ENCODE assay signal across 18 mouse cellular contexts in genomic region chr4:33075776-33076524, GRCm38 (mm10). TPM values are rescaled to one million over a fixed set of nuclear protein-coding genes. Genes with fewer than 3 reads are reported as not detected.
"Had no signal": no experiment of that assay in that cellular context is flagged by ENCODE, and none has a peak within 500 bp of the region (broad histone marks: within the 10 kb centered on the region; RNA-seq: fewer than 3 reads in every experiment).

No protein-coding gene starts in this region.

- H3K9me3 ChIP-seq: kidney, embryonic 15.5 days; limb, embryonic 15.5 days; liver, embryonic 12.5 days; midbrain, embryonic 10.5 days; neural tube, embryonic 15.5 days had no signal

- H3K27me3 ChIP-seq: kidney, embryonic 15.5 days; limb, embryonic 15.5 days; liver, embryonic 12.5 days; neural tube, embryonic 15.5 days had no signal

- H3K36me3 ChIP-seq: kidney, embryonic 15.5 days; limb, embryonic 15.5 days; liver, embryonic 12.5 days; midbrain, embryonic 10.5 days; neural tube, embryonic 15.5 days had no signal

- H3K4me2 ChIP-seq: kidney, embryonic 15.5 days; limb, embryonic 15.5 days; liver, embryonic 12.5 days; lung, embryonic 14.5 days; neural tube, embryonic 15.5 days had no signal

- H3K9ac ChIP-seq: kidney, embryonic 15.5 days; limb, embryonic 15.5 days; liver, embryonic 12.5 days; lung, embryonic 14.5 days; neural tube, embryonic 15.5 days had no signal

- H3K27ac ChIP-seq: kidney, embryonic 15.5 days; limb, embryonic 15.5 days; liver, embryonic 12.5 days; midbrain, embryonic 10.5 days; neural tube, embryonic 15.5 days; stomach, postnatal 0 days had no signal

- H3K4me1 ChIP-seq: limb, embryonic 15.5 days; neural tube, embryonic 15.5 days had no signal

- DNase-seq: kidney, adult 11 months; kidney, postnatal 14 days; layer of hippocampus, postnatal 36 days; lung, embryonic 14.5 days; lung, postnatal 10 days; lung, postnatal 4 days; right cerebral cortex, adult 18-20 months; right cerebral cortex, postnatal 25 days had no signal

- ATAC-seq: liver, embryonic 12.5 days; midbrain, embryonic 16.5 days had no signal

- H3K4me3 ChIP-seq: kidney, embryonic 15.5 days; limb, embryonic 15.5 days; liver, embryonic 12.5 days; midbrain, embryonic 10.5 days; neural tube, embryonic 15.5 days had no signal

RNA-seq across cellular contexts. Expression of gene Gabrr2, which starts 13.2 kb away (rescaled TPM):
- polyA plus RNA-seq: kidney, embryonic 15.5 days; liver, embryonic 12.5 days; liver, embryonic 16.5 days; neural tube, embryonic 11.5 days had no signal

RNA-seq across cellular contexts. Expression of gene Gabrr1, which starts 56.4 kb away (rescaled TPM):
- polyA plus RNA-seq: limb, embryonic 11.5 days; liver, embryonic 16.5 days; lung, embryonic 14.5 days; neural tube, embryonic 11.5 days; stomach, postnatal 0 days had no signal
